Mouse (Mus musculus): ENCODE data around the gene Crls1.

The Crls1 gene

DNA sequence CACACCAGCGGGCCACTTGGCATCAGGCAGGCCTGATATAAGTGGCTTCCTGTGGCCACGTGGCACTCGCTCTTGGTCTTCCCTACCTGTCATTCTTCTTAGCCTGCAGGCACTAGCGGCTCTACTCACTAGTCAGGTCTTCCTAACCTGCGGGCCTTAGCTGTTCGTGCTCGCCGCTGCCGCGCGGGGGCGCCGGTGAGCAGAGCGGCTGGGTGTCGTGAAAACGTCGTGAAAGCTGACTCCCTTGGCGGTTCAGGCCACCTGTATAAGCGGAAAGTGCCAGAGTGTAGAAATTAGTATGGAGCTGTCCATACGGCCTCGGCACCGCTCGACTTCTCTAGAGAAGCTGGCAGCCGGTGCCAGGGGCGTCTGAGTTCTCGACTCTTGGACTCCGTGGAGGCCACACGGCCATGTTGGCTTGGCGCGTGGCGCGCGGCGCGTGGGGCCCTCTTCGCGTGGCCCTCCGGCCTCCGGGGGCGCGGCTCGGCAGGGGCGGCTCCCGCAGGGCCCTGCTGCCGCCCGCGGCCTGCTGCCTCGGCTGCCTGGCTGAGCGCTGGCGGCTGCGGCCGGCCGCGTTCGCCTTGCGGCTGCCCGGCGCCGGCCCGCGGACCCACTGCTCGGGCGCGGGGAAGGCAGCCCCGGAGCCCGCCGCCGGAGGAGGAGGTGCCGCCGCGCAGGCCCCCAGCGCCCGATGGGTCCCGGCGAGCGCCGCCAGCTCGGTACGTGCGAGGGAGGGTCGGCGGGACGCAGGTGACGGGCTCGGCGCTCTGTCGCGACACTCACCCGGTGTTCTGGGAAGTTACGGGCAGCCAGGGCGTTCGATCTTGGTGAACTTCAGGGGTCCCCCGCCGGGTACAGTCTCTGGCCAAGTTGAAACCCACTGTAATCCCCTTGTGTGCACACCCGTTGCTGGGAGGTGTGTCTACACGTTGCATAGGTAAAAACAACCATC, at the start of gene Crls1:
Gene Crls1, plus strand, starts transcription at position 260 of the 952 bp plus-strand sequence.
- peak; percentile 96 to 97 for DNase-seq (ENCODE audit: low spot score in 2 of 2)

DNA sequence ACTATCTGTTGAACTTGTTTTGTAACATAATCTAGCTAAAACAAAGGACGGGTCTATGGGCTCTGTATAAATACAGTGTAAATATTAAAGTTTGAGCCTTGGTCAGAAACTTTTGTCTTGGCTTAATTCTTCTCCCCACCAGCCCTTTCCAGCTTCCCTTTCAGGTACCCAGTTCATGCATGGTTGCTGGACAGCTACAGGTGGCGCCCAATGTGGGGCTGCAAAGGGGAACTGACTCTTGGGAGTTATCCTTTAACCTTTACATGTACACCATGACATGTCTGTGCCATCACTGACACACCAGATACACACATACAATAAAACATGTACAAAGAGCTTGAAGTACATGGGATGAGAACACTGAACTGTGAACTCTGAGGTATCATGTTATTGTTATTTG, 43.5 kb upstream of the Crls1 start:
- no peak for DNase-seq (ENCODE audit: low spot score in 2 of 2)

DNA sequence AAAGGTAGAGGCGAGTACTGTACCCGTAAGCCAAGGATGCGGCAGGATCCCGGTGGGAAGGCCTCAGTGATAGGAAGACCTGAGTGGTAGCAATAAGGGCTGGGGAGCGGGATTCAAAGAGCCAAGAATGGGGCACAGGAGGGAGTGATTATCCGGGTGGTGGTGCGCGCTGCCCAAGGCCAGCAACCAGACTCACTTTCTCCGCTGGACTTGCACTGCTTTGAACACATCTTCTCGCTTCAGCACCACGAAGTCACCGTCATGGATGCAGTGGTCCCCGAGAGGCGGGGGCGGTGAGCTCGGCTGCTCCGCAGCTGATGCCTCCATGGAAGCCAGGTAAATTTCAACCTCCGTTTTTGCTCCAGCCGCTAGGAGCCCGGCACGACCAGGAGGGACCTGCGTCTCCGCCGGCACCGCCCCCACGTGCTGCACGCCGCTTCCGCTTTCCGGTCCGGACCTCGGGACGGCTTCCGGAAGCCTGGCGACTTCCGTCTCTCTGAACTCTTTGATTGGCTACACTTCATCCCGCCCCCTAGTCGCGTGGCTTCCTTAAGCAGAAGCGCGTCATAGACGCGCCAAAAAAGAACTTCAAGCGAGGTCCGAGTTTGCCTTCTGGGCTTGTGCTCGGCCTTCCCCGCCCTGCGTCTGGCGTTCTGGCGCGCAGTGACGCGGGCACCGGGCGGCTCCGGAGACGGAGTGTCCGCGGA, 30.7 kb upstream of the Crls1 start, which contains the start of the genes Trmt6 and Mcm8:
Gene Trmt6, minus strand, starts transcription at position 448 of the 707 bp plus-strand sequence.
Gene Mcm8, plus strand, starts transcription at position 534 of the 707 bp plus-strand sequence.
- DNase-seq (ENCODE audit: low spot score in 2 of 2) = peak; percentile 95 to 96

DNA sequence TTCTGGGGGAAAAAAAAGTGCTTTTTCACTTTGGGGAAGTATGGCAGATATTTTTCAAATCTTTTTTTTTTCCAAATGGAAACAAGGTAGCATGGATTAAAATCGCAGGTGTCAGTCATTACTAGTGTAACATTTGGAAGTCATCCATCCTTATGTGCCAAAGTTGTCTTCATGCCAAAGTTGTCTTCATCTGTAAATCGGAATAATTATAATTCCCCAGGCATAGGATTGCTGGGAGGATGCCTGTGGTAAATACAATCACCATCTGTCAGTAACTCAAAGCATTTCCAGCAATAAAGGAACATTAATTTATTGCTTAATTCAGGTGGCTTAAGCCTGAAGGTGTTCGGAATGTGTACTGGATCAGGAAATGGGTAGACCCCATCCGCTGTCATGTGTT, 5.4 kb upstream of the Crls1 start:
- no peak for DNase-seq (ENCODE audit: low spot score in 2 of 2)

DNA sequence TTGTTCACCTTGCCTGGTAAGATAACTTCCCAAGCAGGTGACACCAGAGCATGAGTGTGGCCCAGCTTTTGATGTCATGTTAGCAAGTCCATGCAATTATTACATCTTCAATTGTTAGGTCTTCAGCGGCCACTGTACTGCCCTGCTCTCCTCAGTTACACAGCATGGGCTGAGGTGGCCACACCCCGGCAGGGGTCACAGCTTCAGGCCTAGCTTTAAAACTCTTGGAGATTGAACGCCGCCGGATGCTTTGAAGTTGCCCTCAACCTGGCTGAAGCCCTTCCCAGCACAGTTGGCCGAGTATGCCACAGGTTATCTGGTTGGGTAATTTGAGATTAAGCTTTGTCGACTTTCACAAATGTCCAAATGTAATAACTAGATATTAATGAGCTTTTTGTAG, 1.1 kb downstream of the Crls1 start:
- DNase-seq (ENCODE audit: low spot score in 2 of 2) = peak in 1 of 2 experiments; percentile 28

DNA sequence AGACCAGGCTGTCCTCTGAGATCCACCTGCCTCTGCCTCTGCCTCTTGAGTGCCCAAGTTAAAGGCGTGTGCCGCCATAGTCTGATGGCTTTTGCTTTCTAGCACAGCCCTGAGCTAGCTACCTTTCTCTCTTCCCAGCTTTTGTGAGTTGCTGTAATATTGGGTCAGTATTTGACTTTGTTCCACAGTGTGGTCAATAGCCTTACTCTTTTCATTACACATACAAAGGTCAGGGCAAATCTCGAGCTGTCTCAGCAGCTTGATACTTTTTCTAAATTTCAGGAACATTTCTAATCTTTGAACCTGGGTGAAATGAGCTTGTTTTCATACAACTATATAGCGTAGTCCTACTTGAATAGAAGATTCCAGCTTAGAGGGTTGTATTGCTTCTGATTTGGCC, 1.9 kb downstream of the Crls1 start:
- no peak for DNase-seq (ENCODE audit: low spot score in 2 of 2)

DNA sequence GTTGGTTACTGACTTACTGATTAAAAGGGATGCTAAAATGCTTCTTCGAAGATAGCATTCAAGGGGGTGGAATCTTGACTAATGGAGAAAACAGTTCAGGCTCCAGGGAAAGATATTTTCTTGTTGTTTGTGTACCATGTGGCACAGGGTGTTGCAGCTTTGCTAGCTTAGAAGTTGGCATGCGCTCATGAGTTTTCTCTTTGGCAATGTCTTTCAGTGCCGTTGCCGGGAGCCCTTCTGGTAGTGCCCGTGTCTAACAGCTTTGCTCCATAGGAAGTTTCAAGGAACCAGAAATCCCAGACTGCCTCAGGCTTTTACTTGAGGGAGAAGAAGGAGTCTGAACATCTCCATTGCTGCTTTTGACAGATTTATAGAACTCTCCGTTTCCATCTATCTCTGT, 2.7 kb downstream of the Crls1 start:
- DNase-seq (ENCODE audit: low spot score in 2 of 2) = peak; percentile 25 to 36

DNA sequence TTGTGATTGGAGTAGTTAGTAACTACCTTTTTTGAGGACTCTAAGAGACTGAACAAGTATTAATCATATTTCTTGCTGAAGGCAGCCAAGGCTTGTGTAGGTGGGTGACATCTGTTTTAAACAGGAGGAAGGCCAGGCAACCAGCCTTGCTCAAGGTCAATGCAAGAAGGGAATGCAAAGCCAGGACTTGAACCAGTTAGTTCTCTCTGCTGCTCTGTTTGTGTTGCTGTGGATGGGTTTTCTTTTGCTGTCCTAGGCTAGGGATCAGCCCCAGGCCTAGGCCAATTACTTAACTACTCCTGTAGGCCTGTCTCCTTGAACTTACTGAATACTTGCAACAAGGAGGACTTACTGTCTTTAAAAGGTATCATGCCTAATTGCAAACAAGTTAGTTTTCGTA, 6.6 kb downstream of the Crls1 start:
- no peak for DNase-seq (ENCODE audit: low spot score in 2 of 2)

DNA sequence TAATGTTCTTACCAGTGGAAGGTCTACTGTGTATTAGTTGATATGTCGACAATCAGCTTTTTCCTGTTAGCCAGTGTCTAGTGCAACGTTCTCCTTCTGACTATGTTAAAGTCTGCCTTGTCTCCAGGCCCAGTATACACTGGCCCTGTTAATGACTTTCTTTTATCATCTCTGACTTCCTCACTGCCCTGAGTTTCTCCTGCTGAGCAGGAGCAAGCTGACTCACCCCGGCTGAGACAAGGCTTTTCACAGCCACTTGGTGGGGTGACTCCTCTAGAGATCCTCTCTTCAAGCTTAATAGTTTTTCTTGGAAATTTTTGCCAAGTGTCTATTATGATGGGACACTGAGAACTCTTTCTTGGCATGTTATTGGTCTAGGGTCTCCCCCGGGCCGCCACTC, 9.9 kb downstream of the Crls1 start:
- DNase-seq (ENCODE audit: low spot score in 2 of 2) = no peak

DNA sequence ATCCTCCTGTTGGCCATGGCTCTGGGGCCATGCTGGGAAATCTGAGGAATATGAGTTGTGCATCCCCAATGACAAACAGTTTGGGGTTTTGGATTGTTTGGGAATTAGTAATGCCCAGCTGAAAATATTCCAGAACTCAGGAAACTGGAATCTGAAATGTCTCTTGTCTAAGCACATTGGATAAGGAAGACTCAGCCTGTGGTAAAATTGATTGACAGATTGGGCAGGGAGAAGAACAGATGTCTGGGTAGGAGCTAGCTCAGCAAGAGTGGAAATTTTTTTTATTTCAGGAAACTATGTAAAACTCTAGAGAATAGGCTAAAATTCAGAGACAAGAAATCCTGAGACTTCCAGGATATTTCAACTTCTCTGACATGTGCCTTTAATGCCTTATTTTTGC, 14.0 kb downstream of the Crls1 start:
- DNase-seq (ENCODE audit: low spot score in 2 of 2) = no peak

DNA sequence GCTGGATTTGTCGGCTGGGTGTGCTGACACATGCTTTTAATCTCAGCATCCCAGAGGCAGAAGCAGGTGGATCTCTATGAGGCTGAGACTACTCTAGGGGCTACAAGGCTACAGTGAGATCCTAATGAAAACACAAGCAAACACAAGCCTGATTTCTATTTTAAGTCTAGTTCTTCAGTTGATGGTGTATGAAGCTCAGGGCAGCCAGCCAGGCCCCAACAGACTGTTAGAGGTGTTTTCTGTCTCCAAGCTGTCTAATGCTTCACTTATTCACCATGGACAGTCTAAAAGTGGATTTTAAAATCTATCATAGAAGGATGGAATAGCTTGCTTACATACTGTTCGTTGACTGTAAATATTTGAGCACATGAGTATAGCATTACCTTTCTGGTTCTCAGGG, 15.0 kb downstream of the Crls1 start:
- peak in 1 of 2 experiments; percentile 51 for DNase-seq (ENCODE audit: low spot score in 2 of 2)

DNA sequence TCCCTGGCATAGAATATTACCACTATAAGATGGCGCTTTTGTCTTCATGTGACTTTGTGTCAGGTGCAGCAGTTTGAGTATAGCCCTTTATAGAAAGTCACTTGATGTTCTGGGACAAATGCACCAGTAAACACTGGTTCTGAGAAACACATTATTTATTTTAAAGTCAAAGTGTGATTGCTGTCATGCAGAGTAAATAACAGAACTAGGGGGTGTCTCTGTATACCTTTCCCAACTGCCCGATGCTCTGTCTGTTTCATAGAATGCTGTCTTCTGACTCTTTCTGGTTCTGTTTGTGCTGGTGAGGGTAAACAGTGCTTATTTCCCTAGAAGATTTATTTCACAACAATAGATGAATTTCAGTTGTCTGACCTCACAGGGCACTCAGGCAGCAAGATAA, 16.9 kb downstream of the Crls1 start:
- DNase-seq (ENCODE audit: low spot score in 2 of 2) = no peak

DNA sequence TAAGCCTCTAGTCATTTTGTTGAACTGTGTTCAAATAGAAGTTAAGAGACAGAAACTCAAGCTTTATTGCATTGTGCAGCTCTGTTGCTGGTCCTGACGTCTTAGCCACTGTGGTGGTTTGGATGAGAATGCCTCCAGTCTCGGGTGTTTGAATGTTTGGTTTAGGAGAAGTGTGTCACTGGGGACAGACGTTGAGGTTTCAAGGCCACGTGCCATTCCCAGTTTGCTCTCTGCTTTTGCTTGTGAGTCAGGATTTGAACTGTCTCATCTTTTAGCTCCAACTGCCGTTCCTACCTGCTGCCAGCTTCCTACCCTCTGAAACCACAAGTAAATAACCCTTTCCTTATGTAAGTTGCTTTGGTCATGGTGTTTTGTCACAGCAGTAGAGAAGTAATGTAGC, 21.1 kb downstream of the Crls1 start:
- DNase-seq (ENCODE audit: low spot score in 2 of 2) = peak in 1 of 2 experiments; percentile 12

DNA sequence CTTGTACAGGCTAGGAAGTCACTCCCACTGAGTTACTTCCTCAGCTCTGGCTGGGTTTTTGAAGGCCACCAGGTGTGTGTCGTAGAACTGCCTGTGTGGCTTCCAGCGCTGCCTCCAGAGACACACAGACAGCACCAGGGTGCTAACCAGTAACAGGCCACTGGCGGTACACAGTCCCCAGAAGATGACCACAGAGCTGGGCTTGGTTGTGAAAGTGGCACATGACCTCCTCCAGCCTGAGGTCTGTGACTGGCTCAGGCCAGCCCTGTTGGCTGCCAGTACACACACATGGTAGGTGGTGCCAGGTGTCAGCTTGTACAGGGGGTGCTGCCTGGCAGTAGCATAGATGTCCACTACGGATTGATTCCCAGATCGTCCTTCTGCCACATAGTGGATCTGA, 23.2 kb downstream of the Crls1 start:
- DNase-seq (ENCODE audit: low spot score in 2 of 2) = no peak

DNA sequence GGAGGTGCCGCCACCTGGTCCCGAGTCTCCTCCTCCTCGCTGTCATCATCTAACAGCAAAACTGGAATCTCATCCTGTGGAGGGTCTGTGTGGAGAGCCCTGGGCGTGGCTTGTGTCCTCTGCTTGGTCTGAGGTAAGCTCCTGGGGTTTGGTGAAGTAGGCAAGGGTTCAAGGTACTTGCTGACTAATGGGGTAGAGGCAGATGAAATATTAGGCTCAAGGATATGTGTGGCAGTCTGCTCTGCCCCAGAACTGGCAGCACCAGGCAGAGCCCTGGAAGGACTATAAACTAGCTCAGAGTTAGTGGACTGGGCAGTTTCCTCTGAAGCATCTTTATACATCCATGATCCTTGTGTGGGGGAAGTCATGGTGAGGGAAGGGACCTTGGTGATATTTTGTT, 23.8 kb downstream of the Crls1 start:
- no peak for DNase-seq (ENCODE audit: low spot score in 2 of 2)

DNA sequence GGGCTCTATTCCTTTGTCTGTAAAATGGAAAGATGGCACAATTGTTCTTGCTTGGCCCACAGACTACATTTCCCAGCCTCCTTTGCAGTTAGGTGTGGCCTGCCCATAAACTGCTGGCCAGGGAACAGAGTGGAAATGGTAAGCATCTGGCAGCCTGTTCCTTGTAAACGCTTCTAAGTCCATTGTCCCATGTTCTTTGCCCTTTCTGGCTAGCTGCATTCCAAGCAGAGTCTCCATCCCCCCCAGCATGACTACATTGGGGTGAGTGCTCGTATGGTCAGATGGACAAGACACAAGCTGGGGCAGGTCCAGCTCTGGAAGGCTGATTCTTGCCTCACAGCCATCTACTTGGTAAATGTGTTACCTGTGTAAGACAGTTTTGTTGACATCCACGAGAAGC, 25.2 kb downstream of the Crls1 start:
- no peak for DNase-seq (ENCODE audit: low spot score in 2 of 2)

DNA sequence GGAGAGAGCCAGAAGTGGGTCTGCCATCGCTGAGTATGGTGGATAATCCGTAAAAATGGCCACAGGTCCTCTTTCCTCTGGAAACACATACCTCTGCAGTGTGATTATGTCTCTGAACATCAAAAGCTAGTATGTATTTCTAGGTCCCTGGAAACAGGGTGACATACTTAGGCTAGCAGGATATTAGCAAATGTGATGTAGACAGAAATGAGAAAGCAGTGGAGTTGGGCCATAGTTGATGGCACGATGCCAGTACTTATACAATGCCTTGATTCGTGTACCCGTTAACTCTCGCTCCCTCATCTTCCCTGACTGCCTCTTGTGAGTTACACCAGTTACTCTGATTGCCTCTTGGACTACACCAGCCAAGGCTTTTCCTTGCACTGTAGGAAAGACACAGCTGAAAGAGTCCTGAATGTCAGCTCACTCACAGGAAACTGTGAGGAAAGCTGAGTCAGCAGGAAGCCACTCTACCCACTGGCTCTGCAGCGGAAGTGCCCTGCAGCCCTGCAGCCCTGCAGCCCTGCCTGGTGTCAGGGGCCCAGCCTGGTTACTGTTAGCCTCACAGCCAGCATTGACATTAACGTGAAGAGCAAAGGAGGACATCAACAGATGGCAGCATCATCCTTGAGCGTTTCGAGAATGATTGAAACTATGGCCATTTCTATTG, 27.3 kb downstream of the Crls1 start:
- peak in 1 of 2 experiments; percentile 24 for DNase-seq (ENCODE audit: low spot score in 2 of 2)

DNA sequence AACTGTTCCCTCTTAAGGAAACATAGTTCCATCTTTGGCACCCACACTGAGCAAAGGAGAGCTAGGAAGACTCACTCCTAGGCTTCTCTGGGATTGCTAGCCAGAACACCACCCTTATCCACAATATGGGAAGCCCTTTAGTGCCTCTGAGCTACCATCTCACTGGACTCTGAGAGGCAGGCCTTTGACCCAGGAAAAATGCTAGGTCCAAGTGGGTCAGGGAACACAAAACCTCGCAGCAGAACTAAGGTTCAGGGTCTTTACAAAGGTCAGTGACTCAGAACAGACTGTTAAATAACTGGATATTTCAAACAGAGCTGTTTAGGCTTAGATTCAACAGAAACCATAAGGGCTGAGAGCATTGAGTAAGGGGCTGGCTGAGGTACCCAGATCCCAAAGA, 30.5 kb downstream of the Crls1 start:
- DNase-seq (ENCODE audit: low spot score in 2 of 2) = peak in 1 of 2 experiments; percentile 13

DNA sequence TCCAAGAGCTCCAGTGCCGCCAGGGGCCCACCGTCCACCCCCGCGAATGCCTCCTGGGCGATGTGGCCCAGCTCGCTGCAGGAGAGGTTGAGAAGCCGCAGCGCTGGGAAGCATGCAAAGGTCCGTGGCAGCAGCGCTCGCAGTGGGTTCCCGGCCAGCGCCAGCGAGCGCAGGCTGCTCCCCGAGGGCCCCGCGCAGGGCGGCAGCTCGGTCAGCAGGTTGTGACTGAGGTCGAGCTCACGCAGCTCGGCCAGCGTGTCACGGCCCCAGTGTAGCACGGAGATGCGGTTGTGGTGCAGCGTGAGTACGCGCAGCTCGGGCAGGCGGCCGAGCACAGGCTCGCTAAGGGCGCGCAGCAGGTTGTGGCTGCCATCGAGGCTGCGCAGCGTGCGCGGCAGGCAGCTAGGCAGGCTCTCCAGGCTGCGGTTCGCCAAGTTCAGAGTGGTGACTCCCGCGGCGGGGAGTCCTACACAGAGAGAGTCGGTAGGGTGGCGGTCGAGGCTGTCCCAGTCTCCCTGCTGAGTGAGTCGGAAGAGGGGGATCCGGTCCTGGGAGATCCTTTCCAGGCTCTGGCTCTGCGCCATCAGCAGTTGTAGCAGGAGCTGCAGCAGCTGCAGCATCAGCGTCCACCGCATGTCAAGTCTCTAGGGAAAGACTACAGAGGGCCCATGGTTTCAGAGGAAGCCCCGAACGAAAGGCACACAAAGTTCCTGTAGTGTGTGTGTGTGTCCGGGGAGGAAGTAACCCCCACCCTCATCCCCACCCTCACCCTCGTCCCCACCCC, 33.0 kb downstream of the Crls1 start:
- peak; percentile 66 to 67 for DNase-seq (ENCODE audit: low spot score in 2 of 2)

DNA sequence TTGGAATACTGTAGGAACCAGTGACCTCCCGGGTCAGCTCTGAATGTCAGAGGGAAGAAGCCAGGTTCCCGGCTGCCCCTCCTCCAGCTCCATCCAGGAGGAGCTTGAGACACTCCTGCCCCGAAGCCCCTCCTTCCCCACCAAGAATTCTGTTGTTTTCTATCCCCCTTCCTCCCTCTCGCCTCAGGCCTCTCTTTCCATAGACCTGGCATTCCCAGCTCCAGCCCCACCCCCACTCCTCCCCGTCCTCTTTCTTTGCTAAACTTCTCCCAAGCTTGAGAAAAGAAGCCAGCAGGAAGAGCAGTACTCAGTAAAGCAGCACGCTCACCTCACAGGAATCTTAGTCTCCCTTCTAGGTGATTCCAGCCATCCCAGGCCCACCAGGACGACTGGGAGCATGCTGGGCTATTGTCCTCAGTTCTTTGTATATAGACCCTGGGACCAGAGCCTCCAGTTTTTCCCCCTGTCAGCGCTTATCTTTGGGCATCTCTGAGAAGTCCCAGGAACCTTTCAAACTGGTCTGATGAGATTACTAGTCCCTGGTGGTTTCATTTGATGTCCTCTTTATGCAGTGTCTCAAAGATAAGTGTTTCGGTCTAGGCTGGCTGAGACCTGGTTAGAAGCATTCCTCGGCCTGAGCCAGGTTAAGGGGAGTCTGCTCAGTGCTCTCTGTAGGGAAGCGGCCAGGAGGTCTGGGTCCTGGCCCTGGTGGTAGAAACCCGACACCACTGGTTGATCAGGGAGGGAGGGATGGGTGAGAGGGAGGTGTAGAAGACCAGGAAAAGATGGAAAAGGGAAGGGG, 34.6 kb downstream of the Crls1 start, which contains the start of gene Lrrn4:
Gene Lrrn4, minus strand, starts transcription at position 48 of the 802 bp plus-strand sequence.
- peak in 1 of 2 experiments; percentile 16 for DNase-seq (ENCODE audit: low spot score in 2 of 2)
